Mouse (Mus musculus) kidney, adult 8-10 months (tissue): Measurements from ENCODE around the gene Col28a1.
"Not testable (repeated sequence)": the region's sequence is repeated elsewhere in the genome, so short reads cannot be mapped to it uniquely, and the experiment has no call there.

ENCODE experiments used
- DNase-seq, 2 experiments: peaks; one replicate each; pipeline ENCODE4 v3.0.0; 2022

Gene Col28a1

GRCm38 (mm10) chr6:7982958-7983645 is 209.3 kb downstream of the Col28a1 start:
- not testable (repeated sequence) for DNase-seq

DNA sequence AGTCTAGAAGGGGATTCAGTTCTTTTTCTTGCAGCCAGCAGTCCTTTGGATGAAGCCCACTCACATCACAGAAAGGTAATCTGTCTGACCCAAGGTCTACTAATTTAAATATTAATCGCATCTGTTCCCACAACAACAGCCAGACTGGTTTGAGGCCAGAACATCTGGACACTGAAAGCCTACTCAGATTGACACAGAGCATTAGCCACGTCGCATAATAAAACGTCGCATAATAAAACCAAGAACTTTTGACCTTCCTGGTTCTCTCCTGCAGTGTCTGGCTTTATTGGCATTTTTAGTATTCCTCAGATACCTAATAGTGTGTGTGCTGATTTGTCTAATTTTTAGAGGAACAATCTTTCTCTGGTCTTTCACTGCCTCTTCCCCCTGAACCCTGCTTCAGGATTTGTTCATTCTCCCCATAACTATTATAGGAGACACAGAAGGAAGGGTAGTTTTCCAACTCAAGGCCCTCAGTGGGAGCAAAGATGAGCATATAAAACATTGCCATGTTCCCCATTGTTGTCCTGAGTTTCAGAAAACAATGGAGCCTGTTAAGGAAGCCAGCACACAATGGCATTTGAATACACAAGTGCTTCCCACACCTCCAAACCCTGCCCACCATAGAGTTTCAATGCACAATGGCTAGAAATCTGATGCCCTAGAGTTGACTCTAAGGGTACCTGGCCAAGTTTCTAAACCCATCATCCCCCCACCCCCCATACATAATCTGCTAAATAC is 221.2 kb downstream of the Col28a1 start:
- DNase-seq = no peak

- no peak for DNase-seq
Measured at GRCm38 (mm10) chr6:7969376-7969775, 223.0 kb downstream of the Col28a1 start.

DNA sequence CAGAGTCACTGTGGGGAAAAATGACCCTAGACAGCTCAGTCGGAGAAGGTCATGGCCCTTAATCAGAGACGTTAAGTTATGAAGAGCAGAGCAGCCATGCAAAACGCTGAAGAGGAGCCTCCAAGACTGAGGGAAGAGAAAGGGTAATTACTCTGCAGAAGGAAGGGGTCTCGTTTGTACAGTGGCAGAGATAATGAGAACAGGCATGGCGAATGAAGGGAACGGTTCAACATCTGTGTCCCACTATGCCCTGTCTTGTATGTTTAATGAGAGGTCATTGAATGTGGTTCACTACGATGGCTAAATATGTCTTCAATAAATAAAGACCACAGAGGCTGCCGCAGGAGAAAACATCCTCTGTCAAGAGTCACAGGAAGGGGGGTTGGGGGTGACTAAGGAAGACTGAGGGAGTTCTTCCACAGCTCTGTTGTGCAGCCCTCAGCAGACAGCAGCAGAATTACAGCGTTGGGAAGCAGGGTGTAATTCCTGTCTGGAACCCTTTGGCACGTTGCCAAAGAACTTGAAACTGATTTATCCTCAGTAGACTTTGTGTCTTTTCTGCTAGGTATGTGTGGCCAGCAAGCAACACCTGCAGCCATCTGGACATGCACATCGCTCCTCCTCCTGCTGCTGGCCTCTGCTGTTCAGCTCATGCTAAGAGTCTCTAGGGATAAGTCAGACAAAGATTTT is 226.4 kb downstream of the Col28a1 start:
- no peak for DNase-seq

- DNase-seq = no peak
Measured at GRCm38 (mm10) chr6:7962749-7963148, 229.7 kb downstream of the Col28a1 start.

DNA sequence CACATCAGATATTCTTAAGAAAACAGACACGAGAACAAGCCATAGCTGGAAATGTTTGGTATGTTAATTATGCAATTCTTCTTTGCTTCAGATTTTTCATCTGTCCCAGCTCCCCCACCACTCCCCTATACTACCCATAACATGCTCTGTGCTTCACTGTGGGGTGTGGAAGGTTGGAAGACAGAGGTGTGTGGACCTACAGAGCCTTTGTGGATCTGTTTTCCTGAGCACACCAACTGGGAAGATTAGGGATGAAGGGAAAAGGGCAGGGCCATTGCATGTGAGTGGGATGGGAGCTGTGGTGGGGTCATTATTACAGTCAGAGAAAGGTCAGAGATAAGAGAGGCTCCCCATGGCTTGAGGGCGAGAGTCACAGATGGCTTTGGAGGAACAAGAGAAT is 240.2 kb downstream of the Col28a1 start:
- no peak for DNase-seq

GRCm38 (mm10) chr6:7951778-7952177 is 240.6 kb downstream of the Col28a1 start:
- no peak for DNase-seq
